Mouse (Mus musculus): ENCODE data around the gene Mcam.

The Mcam gene

GRCm38 (mm10) chr9:44135731-44136411 lies 1.6 kb downstream of the Mcam start:
- DNase-seq (ENCODE audit: low spot score), result no peak

GRCm38 (mm10) chr9:44137846-44138245 lies 3.6 kb downstream of the Mcam start:
- DNase-seq (ENCODE audit: low spot score), result no peak

GRCm38 (mm10) chr9:44141951-44142350 lies 7.7 kb downstream of the Mcam start:
- DNase-seq (ENCODE audit: low spot score), result no peak

- no peak for DNase-seq (ENCODE audit: low spot score)
Measured at GRCm38 (mm10) chr9:44143421-44143820, 9.2 kb downstream of the Mcam start.

- DNase-seq (ENCODE audit: low spot score), result no peak
Measured at GRCm38 (mm10) chr9:44144023-44144717, 9.9 kb downstream of the Mcam start.

- DNase-seq (ENCODE audit: low spot score), result no peak
Measured at GRCm38 (mm10) chr9:44144718-44145060, 10.4 kb downstream of the Mcam start.

- DNase-seq (ENCODE audit: low spot score), result no peak
Measured at GRCm38 (mm10) chr9:44147290-44147689, 13.0 kb downstream of the Mcam start.

GRCm38 (mm10) chr9:44159886-44160285 lies 25.6 kb downstream of the Mcam start:
- DNase-seq (ENCODE audit: low spot score), result no peak

- no peak for DNase-seq (ENCODE audit: low spot score)
Measured at GRCm38 (mm10) chr9:44168931-44169330, 34.7 kb downstream of the Mcam start.

GRCm38 (mm10) chr9:44170691-44171151 lies 36.5 kb downstream of the Mcam start:
- no peak for DNase-seq (ENCODE audit: low spot score)

GRCm38 (mm10) chr9:44175556-44175955 lies 41.3 kb downstream of the Mcam start:
- no peak for DNase-seq (ENCODE audit: low spot score)

- no peak for DNase-seq (ENCODE audit: low spot score)
Measured at GRCm38 (mm10) chr9:44175957-44176356, 41.7 kb downstream of the Mcam start.

- DNase-seq (ENCODE audit: low spot score), result no peak
Measured at GRCm38 (mm10) chr9:44177405-44177804, 43.1 kb downstream of the Mcam start.

GRCm38 (mm10) chr9:44178389-44178788 lies 44.1 kb downstream of the Mcam start:
- peak; percentile 77 for DNase-seq (ENCODE audit: low spot score)

GRCm38 (mm10) chr9:44178811-44179210 lies 44.5 kb downstream of the Mcam start:
- peak; percentile 21 for DNase-seq (ENCODE audit: low spot score)

GRCm38 (mm10) chr9:44181537-44181936 lies 47.3 kb downstream of the Mcam start:
- DNase-seq (ENCODE audit: low spot score), result no peak

GRCm38 (mm10) chr9:44182260-44182659 lies 48.0 kb downstream of the Mcam start:
- DNase-seq (ENCODE audit: low spot score), result no peak

- DNase-seq (ENCODE audit: low spot score), result no peak
Measured at GRCm38 (mm10) chr9:44188223-44188622, 54.0 kb downstream of the Mcam start.

- no peak for DNase-seq (ENCODE audit: low spot score)
Measured at GRCm38 (mm10) chr9:44191166-44191565, 56.9 kb downstream of the Mcam start.

- DNase-seq (ENCODE audit: low spot score), result no peak
Measured at GRCm38 (mm10) chr9:44192312-44192711, 58.0 kb downstream of the Mcam start.
